Mouse (Mus musculus): ENCODE measurements at regions not wholly inside any gene's neighbourhood (a gene's known extent, or its start where the extent isn't known, plus 50 kb on each side); places are given as distances from the start of the nearest gene placed in this dataset.
A peak's percentile ranks its signal among the peaks of the same experiment; 100 is the strongest.
"Not testable (repeated sequence)": the region's sequence is repeated elsewhere in the genome, so short reads cannot be mapped to it uniquely, and the experiment has no call there.

- intact Hi-C loops (cut with DNase I) = no loop called here
- no peak for DNase-seq
Observed at GRCm38 (mm10) chr10:31143856-31144488, 169.2 kb upstream of the Hddc2 start.

- intact Hi-C loops (cut with DNase I) = no loop called here
- no peak for DNase-seq
Observed at GRCm38 (mm10) chr10:31144489-31144872, 168.7 kb upstream of the Hddc2 start.

DNA sequence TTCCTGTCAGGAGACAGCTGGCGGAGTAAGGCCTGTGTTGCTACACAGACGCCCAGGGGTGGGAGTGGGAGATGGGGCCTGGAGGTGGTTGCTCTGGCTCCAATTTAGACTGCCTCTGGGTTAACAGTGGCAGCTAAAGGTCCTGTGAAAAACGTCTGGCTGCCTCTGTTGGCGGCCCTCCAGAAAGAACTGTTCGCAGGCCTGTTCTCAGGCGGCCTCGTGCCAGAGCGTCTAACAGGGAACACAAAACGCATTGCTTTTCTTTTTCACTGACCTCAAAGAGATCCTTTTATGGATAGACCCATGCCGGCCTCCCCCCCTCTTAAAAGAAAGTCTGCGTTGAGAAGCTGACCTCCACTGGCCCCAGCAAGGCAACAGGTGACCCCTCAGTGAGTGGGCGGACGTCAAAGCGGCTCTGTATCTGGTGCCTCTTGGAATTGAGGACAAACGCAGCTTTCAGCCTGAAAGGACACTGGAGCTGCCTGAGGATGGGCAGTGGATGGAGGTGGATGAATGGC, 140.0 kb upstream of the Hddc2 start:
- DNase-seq = peak; percentile 21 to 26
- intact Hi-C loops (cut with DNase I) = no loop called here

DNA sequence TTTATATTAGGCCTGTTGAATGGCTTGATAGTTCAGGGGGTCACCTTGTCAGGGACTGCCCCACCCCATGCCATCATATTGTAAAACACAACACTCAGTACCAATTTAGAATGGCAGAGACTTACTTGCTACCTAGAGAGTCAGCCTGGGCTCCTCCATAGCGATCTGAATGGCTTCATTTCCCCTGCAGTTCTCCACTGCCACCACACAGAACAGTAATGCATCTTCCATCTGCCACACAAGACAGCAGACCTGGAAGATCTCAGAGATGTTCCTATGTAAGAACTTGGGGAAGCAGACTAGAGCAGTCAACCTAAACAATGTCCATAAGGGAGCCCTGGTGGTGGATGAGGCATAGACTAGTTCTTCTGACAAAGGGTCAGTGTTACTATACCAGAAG, 123.6 kb upstream of the Hddc2 start:
- DNase-seq = no peak
- intact Hi-C loops (cut with DNase I) = no loop called here

- intact Hi-C loops (cut with DNase I); DNase-seq: not testable (repeated sequence)
Observed at GRCm38 (mm10) chr10:31212164-31212563, 101.0 kb upstream of the Hddc2 start.

DNA sequence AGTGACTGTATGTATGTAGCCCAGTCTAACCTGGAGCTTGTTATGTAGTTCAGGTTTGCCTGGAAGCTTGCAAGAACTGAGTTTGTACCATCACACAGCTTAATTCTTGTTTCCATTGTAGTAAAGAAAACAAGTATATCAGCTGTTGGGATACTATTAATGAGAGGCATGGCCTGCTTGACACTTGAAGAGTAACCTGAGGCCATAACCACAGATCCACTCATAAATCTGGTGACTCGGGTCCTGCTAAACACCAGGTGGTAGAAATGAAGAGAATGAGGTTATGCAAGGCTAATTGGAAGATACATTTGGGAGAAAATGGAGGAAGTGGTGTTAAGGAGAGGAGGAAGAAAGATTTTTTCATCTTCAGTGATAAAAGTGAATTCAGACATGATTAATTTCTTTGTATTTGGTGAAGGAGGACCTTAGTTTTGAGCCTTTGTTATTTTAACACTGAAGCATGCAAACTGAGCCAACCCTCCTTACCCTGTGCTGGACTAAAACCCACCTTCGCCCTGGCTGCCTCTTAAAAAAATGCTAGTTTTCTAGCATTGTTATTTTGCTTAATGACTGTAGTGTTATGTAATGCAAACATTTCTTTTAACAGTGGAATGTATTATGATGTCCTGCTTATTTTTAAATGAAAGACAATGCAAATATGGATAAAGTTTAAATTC, 100.3 kb upstream of the Hddc2 start:
- intact Hi-C loops (cut with DNase I) = no loop called here
- DNase-seq = no peak

GRCm38 (mm10) chr10:31221902-31222301, 91.3 kb upstream of the Hddc2 start:
- DNase-seq = no peak
- intact Hi-C loops (cut with DNase I) = no loop called here

GRCm38 (mm10) chr10:31229078-31229477, 84.1 kb upstream of the Hddc2 start:
- DNase-seq = no peak
- intact Hi-C loops (cut with DNase I) = no loop called here

GRCm38 (mm10) chr10:31242442-31242966, 70.7 kb upstream of the Hddc2 start:
- intact Hi-C loops (cut with DNase I) = no loop called here
- no peak for DNase-seq

- DNase-seq = no peak
Observed at GRCm38 (mm10) chr10:31252584-31253381, 60.4 kb upstream of the Hddc2 start.

DNA sequence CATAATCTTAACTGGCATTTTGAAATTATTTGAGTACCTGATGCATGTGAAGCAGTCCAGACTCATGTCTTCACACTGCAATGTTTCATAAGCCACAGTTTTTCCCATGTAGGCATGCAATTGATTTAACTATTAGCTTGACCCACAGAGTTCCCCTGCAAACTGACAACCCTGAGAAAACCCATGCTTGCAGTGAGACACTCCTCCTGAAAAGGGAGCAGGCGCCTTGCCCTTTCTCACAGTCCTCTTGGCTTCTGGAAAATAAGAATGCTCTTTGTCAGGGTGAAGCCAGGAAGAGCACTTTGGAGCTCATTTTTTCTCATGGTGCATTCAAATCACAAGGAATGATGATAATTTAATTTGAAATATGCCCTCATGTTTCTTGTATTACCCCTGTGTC, 56.2 kb upstream of the Hddc2 start:
- intact Hi-C loops (cut with DNase I) = no loop called here
- no peak for DNase-seq

More at GRCm38 (mm10) chr10:31252584-31253381, 60.4 kb upstream of the Hddc2 start:
- intact Hi-C loops (cut with DNase I) = no loop called here

- DNase-seq = no peak
- intact Hi-C loops (cut with DNase I) = no loop called here
Observed at GRCm38 (mm10) chr10:31257611-31258010, 55.6 kb upstream of the Hddc2 start.

DNA sequence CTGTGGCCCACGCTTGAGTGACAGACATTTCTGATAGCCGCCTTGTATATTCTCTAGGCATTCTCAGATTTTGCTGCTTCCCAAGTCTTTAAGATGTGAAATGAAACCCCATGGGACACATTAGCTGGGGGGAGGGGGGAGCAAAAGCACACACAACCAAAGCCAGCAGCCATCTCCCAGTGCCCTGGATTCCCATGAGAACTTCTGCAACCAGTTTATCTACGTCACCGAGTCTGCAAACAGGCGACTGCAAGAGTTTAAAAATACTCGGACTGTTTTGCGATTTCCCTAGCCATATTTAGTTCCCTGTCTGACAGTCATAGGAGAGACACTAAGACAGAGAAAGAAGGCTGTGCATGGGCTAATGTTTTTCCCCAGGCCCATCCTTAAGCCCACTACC, 52.3 kb upstream of the Hddc2 start:
- DNase-seq = no peak
- intact Hi-C loops (cut with DNase I) = no loop called here
